Mouse (Mus musculus): ENCODE data around the gene Gp9. TPM values are rescaled to one million over a fixed set of nuclear protein-coding genes. Genes with fewer than 3 reads are reported as not detected.

Gene Gp9
- total and polyA plus RNA-seq, 2 experiments from 2014 or later, result 0.34 TPM; not detected in 1

GRCm38 (mm10) chr6:87808521-87808920 is 30.6 kb downstream of the Gp9 start:
- no peak for TF ChIP-seq CTCF (IDR thresholded peaks at IDR 0.05; ENCODE audit: low read depth)
- 76% methylated on average over 3 of the region's 3 CpGs for WGBS
- no peak overlapping the region for H3K4me3 ChIP-seq (ENCODE audit: low read length)
- no peak overlapping the region for H3K4me2 ChIP-seq (ENCODE audit: low read depth, low read length)
- no peak overlapping the region for H3K27ac ChIP-seq
- H3K36me3 ChIP-seq (ENCODE audit: insufficient read depth, low read length), result no peaks in the 10 kb centered on the region
- peaks cover 10% of the 10 kb centered on the region for H3K4me1 ChIP-seq (ENCODE audit: insufficient read depth, low read length)
- ATAC-seq (no peak), DNase-seq (ENCODE audit: low spot score) (no peak)
- H3K9me3 ChIP-seq (ENCODE audit: low read length), result no peaks in the 10 kb centered on the region
- no peak overlapping the region for H3K9ac ChIP-seq (replicated peaks; ENCODE audit: low read length)
- no peaks in the 10 kb centered on the region for H3K27me3 ChIP-seq (ENCODE audit: insufficient read depth, low read length)

DNA sequence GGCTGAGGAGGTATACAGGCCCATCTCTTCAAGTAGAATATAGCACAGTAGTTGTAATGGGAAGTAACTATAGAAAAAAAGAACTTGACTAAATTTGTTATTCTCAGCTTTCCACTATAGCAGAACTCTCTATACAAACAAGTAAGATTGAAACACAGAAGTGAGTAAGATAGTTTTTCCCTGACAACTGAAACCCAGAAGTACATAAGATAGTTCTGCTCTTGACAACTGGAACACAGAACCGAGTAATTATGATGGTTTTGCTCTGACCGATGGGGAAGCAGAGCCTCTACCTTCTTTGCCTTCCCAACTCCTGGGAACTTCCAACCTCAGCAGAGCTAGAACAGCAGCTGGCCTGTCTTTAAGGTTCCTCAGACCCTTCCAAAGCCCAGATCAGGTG is 31.3 kb downstream of the Gp9 start:
- Histone ChIP-seq H3K27ac (no peak overlapping the region), H3K4me1 (ENCODE audit: insufficient read depth, low read length) (peaks cover 10% of the 10 kb centered on the region), H3K36me3 (ENCODE audit: insufficient read depth, low read length) (no peaks in the 10 kb centered on the region; the same call in 1 of the 2 replicates), H3K9ac (replicated peaks; ENCODE audit: low read length) (no peak overlapping the region), H3K9me3 (ENCODE audit: low read length) (no peaks in the 10 kb centered on the region), H3K27me3 (ENCODE audit: insufficient read depth, low read length) (no peaks in the 10 kb centered on the region), H3K4me2 (ENCODE audit: low read depth, low read length) (no peak overlapping the region), H3K4me3 (ENCODE audit: low read length) (no peak overlapping the region)
- ATAC-seq (no peak), DNase-seq (ENCODE audit: low spot score) (no peak)
- WGBS, result 91% methylated on average over 2 of the region's 2 CpGs
- no peak for TF ChIP-seq CTCF (IDR thresholded peaks at IDR 0.05; ENCODE audit: low read depth)

- Histone ChIP-seq H3K27me3 (ENCODE audit: insufficient read depth, low read length) (no peaks in the 10 kb centered on the region), H3K4me2 (ENCODE audit: low read depth, low read length) (peak overlapping the region; percentile 98; the same call in 1 of the 2 replicates), H3K4me3 (ENCODE audit: low read length) (no peak overlapping the region), H3K36me3 (ENCODE audit: insufficient read depth, low read length) (no peaks in the 10 kb centered on the region; the same call in 1 of the 2 replicates), H3K9me3 (ENCODE audit: low read length) (no peaks in the 10 kb centered on the region), H3K9ac (replicated peaks; ENCODE audit: low read length) (no peak overlapping the region), H3K27ac (no peak overlapping the region), H3K4me1 (ENCODE audit: insufficient read depth, low read length) (peaks cover 10% of the 10 kb centered on the region)
- ATAC-seq (no peak), DNase-seq (ENCODE audit: low spot score) (no peak)
- 87% methylated on average over 6 of the region's 6 CpGs for WGBS
- no peak for TF ChIP-seq CTCF (IDR thresholded peaks at IDR 0.05; ENCODE audit: low read depth)
These were observed 31.8 kb downstream of the Gp9 start for GRCm38 (mm10) chr6:87809651-87810161.

- DNase-seq (ENCODE audit: low spot score), result no peak
- Histone ChIP-seq H3K9me3 (ENCODE audit: low read length) (no peaks in the 10 kb centered on the region), H3K36me3 (ENCODE audit: insufficient read depth, low read length) (no peaks in the 10 kb centered on the region; the same call in 1 of the 2 replicates), H3K27me3 (ENCODE audit: insufficient read depth, low read length) (no peaks in the 10 kb centered on the region), H3K4me2 (ENCODE audit: low read depth, low read length) (peak overlapping the region; percentile 98), H3K9ac (replicated peaks; ENCODE audit: low read length) (peak overlapping the region; percentile 90; the same call in 1 of the 2 replicates), H3K4me1 (ENCODE audit: insufficient read depth, low read length) (peaks cover 10% of the 10 kb centered on the region), H3K27ac (no peak overlapping the region), H3K4me3 (ENCODE audit: low read length) (peak overlapping the region; percentile 77)
- no peak for ATAC-seq
- WGBS, result 32% methylated on average over 6 of the region's 6 CpGs
- TF ChIP-seq CTCF (IDR thresholded peaks at IDR 0.05; ENCODE audit: low read depth), result no peak
These were observed 32.4 kb downstream of the Gp9 start for GRCm38 (mm10) chr6:87810311-87810710.

- no peaks in the 10 kb centered on the region for H3K9me3 ChIP-seq (ENCODE audit: low read length)
- peak; percentile 58 for DNase-seq (ENCODE audit: low spot score)
- ATAC-seq, result peak; percentile 19
- H3K4me2 ChIP-seq (ENCODE audit: low read depth, low read length), result peak overlapping the region; percentile 98
- H3K27me3 ChIP-seq (ENCODE audit: insufficient read depth, low read length), result no peaks in the 10 kb centered on the region
- H3K4me1 ChIP-seq (ENCODE audit: insufficient read depth, low read length), result peaks cover 10% of the 10 kb centered on the region
- peak overlapping the region; percentile 81 for H3K27ac ChIP-seq
- WGBS, result 1% methylated on average over 72 of the region's 77 CpGs
- no peaks in the 10 kb centered on the region; the same call in 1 of the 2 replicates for H3K36me3 ChIP-seq (ENCODE audit: insufficient read depth, low read length)
- peak overlapping the region; percentile 90 for H3K9ac ChIP-seq (replicated peaks; ENCODE audit: low read length)
- H3K4me3 ChIP-seq (ENCODE audit: low read length), result peak overlapping the region; percentile 77
- TF ChIP-seq CTCF (IDR thresholded peaks at IDR 0.05; ENCODE audit: low read depth), result no peak
These were observed 33.1 kb downstream of the Gp9 start for GRCm38 (mm10) chr6:87810713-87811669.

DNA sequence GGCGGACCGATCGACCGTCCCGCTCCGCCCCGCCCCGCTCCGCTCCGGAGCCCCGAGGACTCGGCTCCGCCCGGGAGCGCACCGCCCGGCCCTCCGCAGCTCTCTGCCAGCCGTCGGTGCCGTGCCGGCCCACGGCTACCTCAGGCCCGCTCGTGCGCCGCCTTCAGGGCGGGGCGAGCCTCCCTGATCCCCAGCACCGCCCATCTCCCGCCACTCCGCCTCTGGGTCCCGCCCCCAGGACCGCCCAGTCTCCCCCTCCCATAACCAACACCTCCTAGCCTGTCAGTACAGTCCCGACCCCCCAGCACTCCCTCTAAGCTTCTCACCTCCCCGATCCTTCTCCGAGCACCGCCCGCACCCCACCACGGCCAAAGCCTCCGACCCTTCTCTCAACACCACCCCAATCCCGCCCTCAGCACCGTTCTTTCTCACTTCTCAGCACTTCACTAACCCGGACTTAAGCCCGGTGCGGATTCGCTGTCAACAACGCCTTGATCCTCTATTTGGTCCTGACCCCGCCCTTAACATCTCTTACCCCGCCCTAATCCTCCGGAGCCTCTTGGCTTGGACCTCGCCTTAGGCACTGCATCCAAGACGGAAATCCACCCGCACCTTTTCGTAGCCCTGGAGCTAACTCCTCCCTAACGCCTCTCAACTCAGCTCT is 33.9 kb downstream of the Gp9 start, which contains the start of gene Rab43:
TSS of gene Rab43 (minus strand) at position 490 of the 664 bp plus-strand sequence.
- peak within 1 kb of the TSS; percentile 77 for H3K4me3 ChIP-seq (ENCODE audit: low read length)
- H3K27ac ChIP-seq, result peak within 1 kb of the TSS; percentile 81
- H3K27me3 ChIP-seq (ENCODE audit: insufficient read depth, low read length), result no peaks in the 10 kb centered on the region
- peaks cover 4% of the 10 kb centered on the region; the same call in 1 of the 2 replicates for H3K36me3 ChIP-seq (ENCODE audit: insufficient read depth, low read length)
- peak within 1 kb of the TSS; percentile 90 for H3K9ac ChIP-seq (replicated peaks; ENCODE audit: low read length)
- TF ChIP-seq CTCF (IDR thresholded peaks at IDR 0.05; ENCODE audit: low read depth), result peak; percentile 21; the same call in 1 of the 2 replicates
- 1% methylated on average over 31 of the region's 56 CpGs for WGBS
- H3K4me1 ChIP-seq (ENCODE audit: insufficient read depth, low read length), result peaks cover 10% of the 10 kb centered on the region
- H3K4me2 ChIP-seq (ENCODE audit: low read depth, low read length), result peak within 1 kb of the TSS; percentile 98
- H3K9me3 ChIP-seq (ENCODE audit: low read length), result no peaks in the 10 kb centered on the region
- ATAC-seq (peak; percentile 96), DNase-seq (ENCODE audit: low spot score) (peak; percentile 93)
